Mouse (Mus musculus) stomach, adult 2 months (tissue): Measurements from ENCODE around the gene Slc5a11. TPM values are rescaled to one million over a fixed set of nuclear protein-coding genes. Genes with fewer than 3 reads are reported as not detected.

ENCODE experiments used
- polyA plus RNA-seq: library from polyadenylated mRNA; depleted of rRNA; stranded (reverse); fragments of >200 nt; gene quantifications from 2 replicates; pipeline ENCODE4 v1.2.3, GENCODE M21; 2012; rRNA removed

Gene Slc5a11
- polyA plus RNA-seq, result 0.16 and 0.68 TPM in 2 replicates

DNA sequence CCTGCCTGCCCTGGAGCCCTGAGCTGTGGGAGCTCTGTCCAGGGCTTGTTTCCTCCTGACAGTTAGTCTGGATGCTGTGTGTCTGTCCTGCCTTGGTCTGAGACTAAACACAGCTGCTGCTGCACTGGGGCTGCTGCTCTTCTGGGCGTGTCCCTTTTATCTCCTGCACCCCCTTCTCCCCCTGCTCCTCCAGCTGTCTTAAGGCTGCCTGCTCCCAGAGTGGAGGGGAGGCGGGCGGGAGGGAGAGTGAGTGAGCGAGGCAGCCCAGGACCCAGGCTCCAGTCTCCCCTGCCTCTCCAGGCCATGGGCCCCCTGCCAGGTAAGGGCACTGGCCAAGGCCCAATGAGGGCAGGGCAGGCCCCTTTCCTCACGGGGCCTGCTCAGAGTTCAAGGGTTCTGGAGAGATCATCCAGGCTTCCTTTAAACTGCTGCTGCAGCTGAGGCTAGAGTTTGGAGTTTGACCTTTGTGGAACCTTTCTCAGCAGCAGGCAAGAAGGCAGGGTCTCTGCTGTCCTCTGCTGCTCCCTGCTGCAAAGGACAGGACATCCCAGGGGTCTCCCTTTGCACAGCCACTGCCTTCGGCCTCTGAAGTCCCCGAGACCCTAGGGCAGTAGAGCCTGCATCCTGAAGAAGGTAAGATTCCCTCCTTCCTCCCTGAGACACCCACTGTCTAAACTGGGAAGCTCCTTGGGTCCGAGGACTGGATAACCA, at the start of gene Slc5a11:
Gene Slc5a11, plus strand, starts transcription at position 416 of the 711 bp plus-strand sequence.

Other genes starting within 250 kb of the Slc5a11 start
- gene Rbbp6, start 249.1 kb upstream of the Slc5a11 start, polyA plus RNA-seq, result 1.3 and 2.3 TPM in 2 replicates
- gene Tnrc6a, start 90.9 kb upstream of the Slc5a11 start, polyA plus RNA-seq, result 9.6 and 13.6 TPM in 2 replicates
- gene Lcmt1, start 155.0 kb downstream of the Slc5a11 start, polyA plus RNA-seq, result 5.6 and 5.8 TPM in 2 replicates
- 9.8 and 10.1 TPM in 2 replicates for gene Arhgap17, start 155.1 kb downstream of the Slc5a11 start, polyA plus RNA-seq
- gene Aqp8, start 247.5 kb downstream of the Slc5a11 start, polyA plus RNA-seq, result 0.06 and 0.08 TPM in 2 replicates